Mouse (Mus musculus) cerebellum, postnatal 25 days (tissue): ENCODE data around the gene Sntg2.
A peak's percentile ranks its signal among the peaks of the same experiment; 100 is the strongest.

ENCODE experiments used
- DNase-seq, 2 experiments: peaks; one replicate each; pipeline ENCODE4 v3.0.0; 2021; ENCODE audit warnings: mixed read lengths in 2 of 2

The Sntg2 gene

GRCm38 (mm10) chr12:30201031-30201430 lies 172.1 kb downstream of the Sntg2 start:
- DNase-seq = no peak

- DNase-seq = no peak
These were observed 172.6 kb downstream of the Sntg2 start for GRCm38 (mm10) chr12:30200621-30201020.

- DNase-seq = peak in 1 of 2 experiments; percentile 31
These were observed 173.4 kb downstream of the Sntg2 start for GRCm38 (mm10) chr12:30199735-30200134.

GRCm38 (mm10) chr12:30198250-30198649 lies 174.9 kb downstream of the Sntg2 start:
- no peak for DNase-seq

GRCm38 (mm10) chr12:30181721-30182120 lies 191.5 kb downstream of the Sntg2 start:
- peak in 1 of 2 experiments; percentile 9 for DNase-seq

- DNase-seq = no peak
These were observed 193.6 kb downstream of the Sntg2 start for GRCm38 (mm10) chr12:30179623-30180022.

GRCm38 (mm10) chr12:30177966-30178365 lies 195.2 kb downstream of the Sntg2 start:
- DNase-seq = peak; percentile 45 to 67

- no peak for DNase-seq
These were observed 195.6 kb downstream of the Sntg2 start for GRCm38 (mm10) chr12:30177529-30177928.

- DNase-seq = no peak
These were observed 204.7 kb downstream of the Sntg2 start for GRCm38 (mm10) chr12:30168491-30168890.

- DNase-seq = no peak
These were observed 208.6 kb downstream of the Sntg2 start for GRCm38 (mm10) chr12:30164538-30164937.

GRCm38 (mm10) chr12:30164005-30164404 lies 209.2 kb downstream of the Sntg2 start:
- DNase-seq = no peak

GRCm38 (mm10) chr12:30161731-30162406 lies 211.3 kb downstream of the Sntg2 start:
- DNase-seq = no peak

- DNase-seq = peak in 1 of 2 experiments; percentile 6
These were observed 212.7 kb downstream of the Sntg2 start for GRCm38 (mm10) chr12:30160475-30160874.

- no peak for DNase-seq
These were observed 213.4 kb downstream of the Sntg2 start for GRCm38 (mm10) chr12:30159788-30160187.

GRCm38 (mm10) chr12:30154079-30154673 lies 219.0 kb downstream of the Sntg2 start:
- DNase-seq = no peak

GRCm38 (mm10) chr12:30142085-30142484 lies 231.1 kb downstream of the Sntg2 start:
- DNase-seq = peak in 1 of 2 experiments; percentile 12

- no peak for DNase-seq
These were observed 240.7 kb downstream of the Sntg2 start, which contains the start of gene Tpo for GRCm38 (mm10) chr12:30132524-30132923. Gene Tpo (minus strand): TSS chr12:30132624.

- no peak for DNase-seq
These were observed 243.8 kb downstream of the Sntg2 start for GRCm38 (mm10) chr12:30129411-30129716.

GRCm38 (mm10) chr12:30128561-30129410 lies 244.4 kb downstream of the Sntg2 start:
- peak; percentile 53 to 79 for DNase-seq
